Mouse (Mus musculus) hindbrain, embryonic 12.5 days (tissue): Measurements from ENCODE around the gene Pram1. TPM values are rescaled to one million over a fixed set of nuclear protein-coding genes. Genes with fewer than 3 reads are reported as not detected.
A peak's percentile ranks its signal among the peaks of the same experiment; 100 is the strongest.

Experiments used
- ATAC-seq: fragments of 200-750 bp; cut with Nextera tagmentation; 2 replicates; pipeline ENCODE4 v1.8.0; 2017; ENCODE audit warnings: moderate TSS enrichment; ENCODE audit not compliant: low FRiP score
- H3K27ac ChIP-seq: fragments of 300-500 bp; sonication (generic); 2 replicates; pipeline ENCODE4 v1.5.1; 2016; ENCODE audit warnings: mild to moderate bottlenecking
- H3K27me3 ChIP-seq: fragments of 300-500 bp; sonication (generic); 2 replicates; pipeline ENCODE4 v1.6.1; 2016; ENCODE audit warnings: mild to moderate bottlenecking
- H3K36me3 ChIP-seq: fragments of 300-500 bp; sonication (generic); 2 replicates; pipeline ENCODE4 v1.6.1; 2016; ENCODE audit warnings: mild to moderate bottlenecking
- H3K4me1 ChIP-seq: fragments of 300-500 bp; sonication (generic); 2 replicates; pipeline ENCODE4 v1.6.1; 2016
- H3K4me2 ChIP-seq: fragments of 300-500 bp; sonication (generic); replicated peaks from 2 replicates; pipeline ENCODE4 v1.6.1; 2016; ENCODE audit warnings: mild to moderate bottlenecking
- H3K4me3 ChIP-seq: fragments of 300-500 bp; sonication (generic); 2 replicates; pipeline ENCODE4 v1.5.1; 2016; ENCODE audit warnings: mild to moderate bottlenecking
- H3K9ac ChIP-seq: fragments of 300-500 bp; sonication (generic); 2 replicates; pipeline ENCODE4 v1.6.1; 2016; ENCODE audit warnings: mild to moderate bottlenecking, moderate library complexity
- H3K9me3 ChIP-seq: fragments of 300-500 bp; sonication (generic); replicated peaks from 2 replicates; pipeline ENCODE4 v1.6.1; 2016; ENCODE audit warnings: mild to moderate bottlenecking
- WGBS: fragments of 180-500 bp; shearing (Covaris S2); methylation state at CpG from one replicate; pipeline ENCODE4 v1.1.7; 2016; 5-methylcytosine and 5-hydroxymethylcytosine counted together
- polyA plus RNA-seq: library from polyadenylated mRNA; unstranded; fragments of >200 nt; fragmentation: Nextera tagmentation; extraction: Ambion mirVana; gene quantifications from 2 replicates; pipeline ENCODE4 v1.2.1, GENCODE M21; 2016

The Pram1 gene
- polyA plus RNA-seq, 1 experiment from 2014 or later: 0.45 TPM

GRCm38 (mm10) chr17:33675452-33675851 is 37.6 kb downstream of the Pram1 start:
- H3K9me3 ChIP-seq: no peaks in the 10 kb centered on the region
- H3K4me2 ChIP-seq: no peak overlapping the region
- H3K27me3 ChIP-seq: no peaks in the 10 kb centered on the region
- no peak overlapping the region for H3K9ac ChIP-seq
- H3K36me3 ChIP-seq: peaks cover 19% of the 10 kb centered on the region; the same call in 1 of the 2 replicates
- peaks cover 6% of the 10 kb centered on the region; the same call in 1 of the 2 replicates for H3K4me1 ChIP-seq
- H3K27ac ChIP-seq: no peak overlapping the region
- no peak for ATAC-seq
- H3K4me3 ChIP-seq: no peak overlapping the region

- H3K9ac ChIP-seq: no peak overlapping the region
- H3K4me1 ChIP-seq: peaks cover 9% of the 10 kb centered on the region; the same call in 1 of the 2 replicates
- no peak for ATAC-seq
- H3K36me3 ChIP-seq: peaks cover 19% of the 10 kb centered on the region; the same call in 1 of the 2 replicates
- no peak overlapping the region for H3K27ac ChIP-seq
- no peaks in the 10 kb centered on the region for H3K9me3 ChIP-seq
- no peaks in the 10 kb centered on the region for H3K27me3 ChIP-seq
- WGBS: 85% methylated on average over 2 of the region's 2 CpGs
- no peak overlapping the region for H3K4me3 ChIP-seq
- H3K4me2 ChIP-seq: no peak overlapping the region
Measured at GRCm38 (mm10) chr17:33676086-33676485, 38.2 kb downstream of the Pram1 start.

GRCm38 (mm10) chr17:33678771-33679170 is 40.9 kb downstream of the Pram1 start:
- peaks cover 19% of the 10 kb centered on the region; the same call in 1 of the 2 replicates for H3K36me3 ChIP-seq
- no peaks in the 10 kb centered on the region for H3K9me3 ChIP-seq
- peaks cover 30% of the 10 kb centered on the region for H3K4me1 ChIP-seq

GRCm38 (mm10) chr17:33681767-33682166 is 43.9 kb downstream of the Pram1 start:
- Histone ChIP-seq H3K9me3 (no peaks in the 10 kb centered on the region), H3K9ac (no peak overlapping the region), H3K4me3 (no peak overlapping the region), H3K4me2 (peak overlapping the region; percentile 96), H3K27me3 (no peaks in the 10 kb centered on the region), H3K27ac (no peak overlapping the region), H3K4me1 (peaks cover 39% of the 10 kb centered on the region), H3K36me3 (peaks cover 8% of the 10 kb centered on the region; the same call in 1 of the 2 replicates)
- no peak for ATAC-seq

More at GRCm38 (mm10) chr17:33678771-33679170, 40.9 kb downstream of the Pram1 start:
- Histone ChIP-seq H3K27me3 (no peaks in the 10 kb centered on the region), H3K9ac (no peak overlapping the region), H3K27ac (no peak overlapping the region), H3K4me2 (no peak overlapping the region), H3K4me3 (no peak overlapping the region)
- no peak for ATAC-seq

DNA sequence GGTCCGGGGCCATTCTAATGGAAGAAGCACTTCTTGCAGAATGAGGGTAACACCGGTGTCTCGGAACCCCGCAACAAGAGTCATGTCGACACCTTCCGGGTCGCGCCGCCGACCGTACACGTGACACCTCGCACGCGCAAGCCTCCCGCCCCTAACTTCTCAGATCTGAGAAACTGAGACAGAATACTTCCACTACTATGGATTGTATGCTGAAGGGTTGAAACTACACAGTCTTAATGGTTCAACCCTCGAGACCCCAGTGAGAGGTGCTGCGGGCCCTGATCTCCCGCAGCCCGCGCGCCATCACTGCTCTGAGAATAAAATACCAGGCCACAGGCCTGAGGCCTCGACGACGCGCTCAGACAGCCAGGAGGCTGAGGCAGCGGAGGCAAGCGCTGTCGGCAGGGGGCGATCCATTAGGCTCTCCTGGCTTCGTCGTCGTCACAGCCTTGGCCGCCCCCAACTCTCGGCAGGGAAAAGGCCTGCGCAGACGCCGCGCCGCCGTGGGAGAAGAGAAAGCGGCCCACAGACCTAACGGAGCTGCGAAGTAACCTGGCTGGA is 46.9 kb downstream of the Pram1 start:
- Histone ChIP-seq H3K4me1 (peaks cover 36% of the 10 kb centered on the region), H3K9me3 (no peaks in the 10 kb centered on the region), H3K4me2 (peak overlapping the region; percentile 96), H3K9ac (peak overlapping the region; percentile 83), H3K27me3 (no peaks in the 10 kb centered on the region), H3K36me3 (no peaks in the 10 kb centered on the region), H3K4me3 (peak overlapping the region; percentile 78), H3K27ac (peak overlapping the region; percentile 92)
- peak; percentile 91 for ATAC-seq
- WGBS: under 1% methylated on average over 41 of the region's 44 CpGs

DNA sequence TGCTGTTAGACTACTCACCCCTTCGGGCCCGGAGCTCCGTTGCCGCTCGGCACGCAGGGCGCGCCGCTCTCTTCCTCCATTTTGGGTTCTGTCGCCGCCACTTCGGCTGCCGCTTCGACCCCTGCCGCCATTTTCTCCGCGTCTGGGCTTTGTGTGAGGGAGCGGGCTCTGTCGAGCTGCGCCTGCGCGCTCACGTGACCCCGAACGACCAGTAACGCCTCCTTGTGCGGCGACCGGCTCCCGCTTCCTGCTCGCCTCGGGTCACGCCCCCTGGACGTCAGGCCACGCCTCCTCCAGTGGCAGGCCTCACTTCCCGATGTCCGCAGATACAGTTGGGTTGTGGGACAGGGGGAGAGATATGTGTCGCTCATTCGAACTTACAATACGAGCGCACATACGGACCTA is 47.4 kb downstream of the Pram1 start:
- ATAC-seq: peak; percentile 98
- Histone ChIP-seq H3K9me3 (no peaks in the 10 kb centered on the region), H3K27me3 (no peaks in the 10 kb centered on the region), H3K27ac (peak overlapping the region; percentile 92), H3K4me1 (peaks cover 35% of the 10 kb centered on the region), H3K4me2 (peak overlapping the region; percentile 96), H3K4me3 (peak overlapping the region; percentile 78), H3K36me3 (no peaks in the 10 kb centered on the region), H3K9ac (peak overlapping the region; percentile 83)
- under 1% methylated on average over 42 of the region's 42 CpGs for whole genome bisulfite sequencing

- H3K4me1 ChIP-seq: peaks cover 30% of the 10 kb centered on the region
- peak within 1 kb of the TSS; percentile 78 for H3K4me3 ChIP-seq
- peak within 1 kb of the TSS; percentile 83; the same call in 1 of the 2 replicates for H3K9ac ChIP-seq
- H3K36me3 ChIP-seq: peaks cover 7% of the 10 kb centered on the region
- no peaks in the 10 kb centered on the region for H3K27me3 ChIP-seq
- no peak for ATAC-seq
- peak within 1 kb of the TSS; percentile 96 for H3K4me2 ChIP-seq
- 90% methylated on average over 1 of the region's 1 CpGs for WGBS
- peak within 1 kb of the TSS; percentile 92; the same call in 1 of the 2 replicates for H3K27ac ChIP-seq
- H3K9me3 ChIP-seq: no peaks in the 10 kb centered on the region
Measured at GRCm38 (mm10) chr17:33686760-33687159, 48.9 kb downstream of the Pram1 start, which contains the start of gene Hnrnpm. TSS of gene Hnrnpm (minus strand) at chr17:33686860.

Other genes starting within 250 kb of the Pram1 start
- 19.4 and 22.4 TPM in 2 replicates for gene Zfp101, start 243.4 kb upstream of the Pram1 start, polyA plus RNA-seq
- not detected in 2 replicates for gene Actl9, start 205.2 kb upstream of the Pram1 start, polyA plus RNA-seq
- gene Adamts10, start 113.9 kb upstream of the Pram1 start, polyA plus RNA-seq: 67.1 and 73.8 TPM in 2 replicates
- 2.1 and 2.6 TPM in 2 replicates for gene Myo1f, start 82.3 kb upstream of the Pram1 start, polyA plus RNA-seq
- 47.6 and 48.1 TPM in 2 replicates for gene Zfp414, start 9.0 kb upstream of the Pram1 start, polyA plus RNA-seq
- 390 and 450 TPM in 2 replicates for gene Hnrnpm, start 48.8 kb downstream of the Pram1 start, polyA plus RNA-seq
- gene March2, start 80.6 kb downstream of the Pram1 start, polyA plus RNA-seq: 53.4 and 54.6 TPM in 2 replicates
- gene Rab11b, start 122.5 kb downstream of the Pram1 start, polyA plus RNA-seq: 404 and 415 TPM in 2 replicates
- gene Angptl4, start 143.8 kb downstream of the Pram1 start, polyA plus RNA-seq: 25.6 and 26.8 TPM in 2 replicates
- gene Kank3, start 172.5 kb downstream of the Pram1 start, polyA plus RNA-seq: 30.8 and 31.4 TPM in 2 replicates
- gene Rps28, start 186.5 kb downstream of the Pram1 start, polyA plus RNA-seq: 532 and 694 TPM in 2 replicates
- 375 and 435 TPM in 2 replicates for gene Ndufa7, start 186.5 kb downstream of the Pram1 start, polyA plus RNA-seq
- 54.6 and 59.4 TPM in 2 replicates for gene Cd320, start 205.0 kb downstream of the Pram1 start, polyA plus RNA-seq
- not detected in 2 replicates for gene Gm7029, start 235.8 kb downstream of the Pram1 start, polyA plus RNA-seq